Mouse (Mus musculus): Measurements from ENCODE around the gene Plcxd3. TPM values are rescaled to one million over a fixed set of nuclear protein-coding genes. Genes with fewer than 3 reads are reported as not detected.

The Plcxd3 gene
- polyA plus RNA-seq (2021; fragmentation: Nextera tagmentation), result 12.4 and 23.1 TPM in 2 replicates
- long read RNA-seq, experiment 1, transcript Plcxd3-201 (3 exons, 1,851 nt), result major isoform, 63 of 69 reads
- long read RNA-seq, experiment 1, partial matches to known transcripts, result 2 of 69 reads
- long read RNA-seq, experiment 1, other reads (novel, unspliced or antisense), result 4 of 69 reads
- long read RNA-seq, experiment 2, transcript Plcxd3-201 (3 exons, 1,851 nt), result major isoform, 28 of 32 reads
- long read RNA-seq, experiment 2, partial matches to known transcripts, result 4 of 32 reads
- long read RNA-seq, experiment 2, other reads (novel, unspliced or antisense), result 0 of 32 reads

GRCm38 (mm10) chr15:4375423-4376220 lies at the start of gene Plcxd3:
Gene Plcxd3 (plus strand): TSS chr15:4375491.

